Comparison of ENCODE assay signal across 17 mouse cellular contexts in the genomic region with DNA sequence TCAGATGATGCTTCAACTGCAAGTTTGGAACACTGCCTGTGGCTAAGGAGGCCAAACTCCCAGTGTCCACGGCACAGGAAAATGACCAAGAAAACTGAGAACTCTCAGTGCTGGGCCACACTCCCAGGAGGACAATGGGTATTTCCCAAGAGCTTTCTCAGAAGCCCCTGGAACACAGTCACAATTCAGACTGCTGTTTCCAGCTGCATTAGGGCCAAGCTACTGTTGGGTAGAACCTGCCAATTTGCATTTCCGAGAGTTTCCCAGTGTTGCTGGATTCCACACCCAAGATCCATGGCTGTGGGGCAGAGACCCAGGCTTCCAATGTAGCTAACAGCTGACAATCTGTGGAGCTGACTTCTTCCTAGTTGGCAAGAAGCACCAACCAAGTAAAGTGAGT.
DNase-seq lines count a peak whose midpoint lies in the region; TF ChIP-seq lines count a peak whose summit lies in the region.
"Had no signal": no experiment of that assay in that cellular context is flagged by ENCODE, and none has a peak within 500 bp of the region (broad histone marks: within the 10 kb centered on the region; RNA-seq: fewer than 3 reads in every experiment).

No protein-coding gene starts in this region.

- TF ChIP-seq CTCF in gastrocnemius, adult 2 months (IDR thresholded peaks at IDR 0.05) = no peak

- H3K4me3 ChIP-seq in gastrocnemius, adult 2 months = no peak overlapping the region
- H3K4me3 ChIP-seq: forebrain, embryonic 12.5 days; heart, adult 2 months; hindbrain, embryonic 10.5 days; limb, embryonic 15.5 days; liver, embryonic 15.5 days had no signal

- no peak overlapping the region for H3K27ac ChIP-seq in gastrocnemius, adult 2 months
- H3K27ac ChIP-seq: forebrain, embryonic 12.5 days; heart, adult 2 months; hindbrain, embryonic 10.5 days; hindbrain, postnatal 0 days; limb, embryonic 15.5 days; liver, embryonic 15.5 days had no signal

- intact Hi-C loops in gastrocnemius, adult 2 months (cut with DNase I) = no loop called here
- intact Hi-C loops in gastrocnemius, postnatal 36 days (cut with DNase I) = no loop called here
- intact Hi-C loops in left cerebral cortex, postnatal 4 days (cut with DNase I) = no loop called here

- peak; percentile 18 for DNase-seq in gastrocnemius, adult 2 months
- no peak for DNase-seq in gastrocnemius, postnatal 36 days
- peak; percentile 15 for DNase-seq in layer of hippocampus, adult 11-12 months (ENCODE audit: low spot score)
- no peak for DNase-seq in layer of hippocampus, adult 9-10 months (ENCODE audit: low spot score)
- DNase-seq in 3T3-L1 (ENCODE audit: low read depth, low spot score) = peak; percentile 9
- DNase-seq in brain, adult 2 months (ENCODE audit: low read depth, low spot score) = peak; percentile 24
- DNase-seq in cerebellum, postnatal 4 days (ENCODE audit: low spot score in 2 of 2) = no peak
- no peak for DNase-seq in left cerebral cortex, postnatal 4 days
- DNase-seq: adrenal gland, adult 8-10 months; cerebellum, adult 2 months; thymus, postnatal 14 days had no signal

Comparison
In these comparisons a context has a peak if more than half of its experiments do, and no peak if none do; other contexts are left out.
1. DNase-seq: peak in gastrocnemius, adult 2 months (single experiment), layer of hippocampus, adult 11-12 months (single experiment), 3T3-L1 (single experiment) and brain, adult 2 months (single experiment); none in gastrocnemius, postnatal 36 days (0 of 2), layer of hippocampus, adult 9-10 months (single experiment), cerebellum, postnatal 4 days (0 of 2) and left cerebral cortex, postnatal 4 days (single experiment).